Mouse (Mus musculus): ENCODE measurements around the gene Med12l.
"Not testable (repeated sequence)": the region's sequence is repeated elsewhere in the genome, so short reads cannot be mapped to it uniquely, and the experiment has no call there.

Med12l gene

DNA sequence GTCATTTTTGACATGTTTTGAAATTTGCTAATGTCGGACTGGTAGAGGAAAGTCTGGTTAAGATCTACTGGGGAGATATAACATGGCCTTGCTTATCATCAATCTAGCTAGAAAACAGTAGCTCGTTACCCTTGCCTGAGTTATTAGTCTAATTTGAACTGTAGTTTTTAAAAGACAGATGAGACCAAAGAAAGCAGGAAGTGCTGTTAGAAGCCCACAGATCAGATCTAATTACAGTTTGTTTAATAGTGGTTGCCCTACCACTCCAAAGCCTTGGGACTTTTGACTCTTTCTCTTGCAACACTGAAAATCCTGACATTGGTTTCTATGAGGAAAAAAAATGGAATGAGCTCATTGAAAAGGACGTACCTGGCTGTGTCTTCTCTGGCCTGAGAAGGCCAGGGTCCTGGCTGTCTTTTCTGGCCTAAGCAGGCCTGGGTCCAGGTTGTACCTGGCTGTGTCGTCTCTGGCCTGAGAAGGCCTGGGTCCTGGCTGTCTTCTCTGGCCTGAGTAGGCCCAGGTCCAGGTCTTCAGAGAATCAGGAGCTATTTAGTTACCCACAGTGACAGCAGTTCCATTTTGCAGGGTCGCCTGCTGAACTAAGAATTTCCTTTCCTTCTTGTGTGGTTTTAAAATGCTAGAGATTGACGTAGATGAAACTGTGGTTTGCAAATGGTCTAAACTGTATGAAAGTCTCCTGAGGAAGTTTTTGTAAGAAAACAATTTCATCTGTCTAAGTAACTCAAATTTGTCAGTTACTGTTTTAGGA is 95.8 kb downstream of the Med12l start, which contains the start of gene Gpr171:
TSS of gene Gpr171 (minus strand) at position 604 of the 769 bp plus-strand sequence.
- no peak for DNase-seq (ENCODE audit: low spot score)

DNA sequence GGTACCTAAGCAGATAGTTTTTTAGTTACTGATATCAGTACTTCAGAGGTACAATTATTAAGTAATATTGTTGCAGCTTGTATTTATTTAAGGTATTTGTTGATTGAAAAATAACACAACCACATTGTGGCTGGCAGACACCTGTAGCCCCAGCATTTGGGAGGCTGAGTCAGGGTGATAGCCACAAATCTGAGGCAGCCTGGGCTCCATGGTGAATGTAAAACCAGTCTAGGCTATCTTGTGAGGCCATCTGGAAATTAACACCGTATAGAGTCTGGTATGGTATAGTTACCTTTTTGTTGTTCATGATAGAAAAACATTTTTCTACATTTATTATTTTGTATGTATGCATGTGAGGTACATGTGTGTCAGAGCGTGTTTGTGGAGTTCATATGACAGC is 96.5 kb downstream of the Med12l start:
- no peak for DNase-seq (ENCODE audit: low spot score)

DNA sequence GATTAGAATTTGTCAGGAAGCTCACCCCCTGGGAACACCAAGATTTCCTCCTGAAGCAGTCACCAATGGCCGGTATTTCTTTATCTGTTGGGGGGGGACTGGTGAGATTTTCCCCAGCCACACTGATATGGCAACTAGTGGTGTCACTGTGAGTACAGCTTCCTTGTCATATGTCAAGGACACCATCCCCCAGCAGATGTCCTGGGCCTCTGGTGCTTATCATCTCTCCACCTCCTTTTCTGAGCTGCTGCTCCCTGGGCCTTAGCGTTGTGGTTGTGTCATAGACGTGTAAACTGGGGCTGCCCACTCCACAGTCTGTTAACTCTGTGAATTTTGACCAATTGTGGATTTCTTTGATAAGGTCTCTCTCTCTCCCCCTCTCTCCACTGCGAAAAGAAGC is 98.8 kb downstream of the Med12l start:
- no peak for DNase-seq (ENCODE audit: low spot score)

DNA sequence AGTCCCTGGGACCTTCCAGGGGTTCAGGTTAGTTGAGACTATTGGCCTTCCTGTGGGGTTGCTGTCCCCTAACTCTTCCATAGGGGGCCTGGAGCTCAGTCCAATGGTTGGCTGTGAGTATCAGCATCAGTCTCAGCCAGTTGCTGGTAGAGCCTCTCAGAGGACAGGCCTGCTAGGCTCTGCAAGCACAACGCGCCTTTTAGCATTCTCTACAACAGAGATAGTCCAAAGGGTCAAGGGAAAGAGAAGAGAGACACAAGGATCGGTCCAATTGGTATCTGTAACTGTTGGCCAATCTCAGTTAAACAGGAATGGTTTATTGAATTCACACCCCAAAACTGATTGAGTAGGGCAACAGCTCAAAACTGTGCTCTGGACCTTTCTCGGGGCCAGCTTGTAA is 101.8 kb downstream of the Med12l start:
- DNase-seq (ENCODE audit: low spot score), result no peak

DNA sequence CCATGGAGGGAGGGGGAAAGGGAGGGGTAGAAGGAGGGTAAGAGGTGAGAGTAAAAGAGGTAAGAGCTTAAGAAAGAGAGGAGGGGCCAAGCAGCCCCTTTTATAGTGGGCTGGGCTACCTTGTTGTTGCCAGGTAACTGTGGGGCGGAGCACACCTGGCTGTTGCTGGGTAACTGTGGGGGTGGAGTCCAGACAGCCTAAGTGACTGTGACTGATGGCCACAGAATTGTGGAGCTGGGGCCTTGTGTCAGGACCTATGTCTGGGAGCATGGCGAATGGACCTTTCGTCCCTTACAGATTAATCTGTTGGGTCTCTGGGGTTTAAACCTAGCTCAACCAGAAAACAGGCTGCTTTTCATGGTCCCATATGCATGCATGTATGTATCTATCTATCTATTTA is 104.2 kb downstream of the Med12l start:
- not testable (repeated sequence) for DNase-seq (ENCODE audit: low spot score)

DNA sequence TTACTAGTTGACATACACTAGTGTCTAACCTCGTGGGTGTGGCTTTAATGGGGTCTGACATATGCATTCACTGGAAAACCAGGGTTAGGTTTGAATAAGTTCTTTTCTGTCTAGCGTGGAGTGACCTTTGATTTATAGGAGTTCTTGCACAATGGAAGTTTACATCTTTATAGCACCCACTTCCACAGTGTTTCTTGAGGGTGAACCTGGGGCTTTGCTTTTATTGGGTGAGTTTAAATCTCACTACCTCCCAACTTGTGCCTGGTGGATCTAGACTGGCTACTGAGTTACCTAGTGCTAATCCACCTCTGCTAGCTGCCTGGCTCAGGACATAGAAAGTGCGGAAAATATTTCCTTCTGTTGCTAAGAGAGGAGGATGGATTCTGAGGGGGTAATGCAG is 106.3 kb downstream of the Med12l start:
- DNase-seq (ENCODE audit: low spot score), result no peak

DNA sequence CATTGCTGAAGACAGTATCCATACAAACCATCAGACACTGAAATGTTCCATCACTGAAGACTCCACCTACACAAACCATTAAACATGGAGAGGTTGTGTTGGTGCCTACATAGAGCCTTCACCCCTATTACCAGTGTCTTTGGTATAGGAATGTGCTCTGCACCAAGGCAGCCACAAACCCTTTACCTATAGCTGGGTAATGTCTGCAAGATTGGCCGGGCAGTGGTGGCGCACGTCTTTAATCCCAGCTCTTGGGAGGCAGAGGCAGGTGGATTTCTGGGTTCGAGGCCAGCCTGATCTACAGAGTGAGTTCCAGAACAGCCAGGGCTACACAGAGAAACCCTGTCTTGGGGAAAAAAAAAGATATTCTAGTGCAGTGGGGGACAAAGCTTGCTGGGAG is 107.7 kb downstream of the Med12l start:
- not testable (repeated sequence) for DNase-seq (ENCODE audit: low spot score)

DNA sequence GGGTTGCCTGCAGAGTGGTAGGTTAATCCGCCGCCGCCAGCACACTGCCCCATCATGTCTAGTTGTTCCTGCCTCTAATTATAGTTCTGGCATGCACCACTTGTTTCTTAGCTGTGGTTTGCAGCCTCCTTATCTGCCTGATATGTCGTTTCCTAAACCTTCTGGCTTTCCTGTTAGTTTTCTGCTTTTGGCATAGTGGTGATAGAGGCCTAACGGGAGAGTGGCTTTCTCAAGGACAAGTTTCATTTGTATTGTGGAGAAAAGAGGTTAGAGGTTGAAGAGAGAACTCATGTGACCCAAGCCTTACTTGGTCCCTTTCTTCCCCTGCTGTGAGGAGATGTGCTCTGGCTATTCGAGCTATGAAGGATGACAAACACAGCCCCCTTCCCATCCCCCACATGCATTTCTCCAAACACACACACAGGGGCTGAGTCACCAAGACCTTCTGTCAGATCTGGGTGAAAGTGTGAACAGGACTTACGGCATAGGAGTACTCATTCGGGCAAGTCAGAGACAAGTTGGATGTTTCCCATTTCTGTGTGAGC is 108.4 kb downstream of the Med12l start:
- DNase-seq (ENCODE audit: low spot score), result no peak

DNA sequence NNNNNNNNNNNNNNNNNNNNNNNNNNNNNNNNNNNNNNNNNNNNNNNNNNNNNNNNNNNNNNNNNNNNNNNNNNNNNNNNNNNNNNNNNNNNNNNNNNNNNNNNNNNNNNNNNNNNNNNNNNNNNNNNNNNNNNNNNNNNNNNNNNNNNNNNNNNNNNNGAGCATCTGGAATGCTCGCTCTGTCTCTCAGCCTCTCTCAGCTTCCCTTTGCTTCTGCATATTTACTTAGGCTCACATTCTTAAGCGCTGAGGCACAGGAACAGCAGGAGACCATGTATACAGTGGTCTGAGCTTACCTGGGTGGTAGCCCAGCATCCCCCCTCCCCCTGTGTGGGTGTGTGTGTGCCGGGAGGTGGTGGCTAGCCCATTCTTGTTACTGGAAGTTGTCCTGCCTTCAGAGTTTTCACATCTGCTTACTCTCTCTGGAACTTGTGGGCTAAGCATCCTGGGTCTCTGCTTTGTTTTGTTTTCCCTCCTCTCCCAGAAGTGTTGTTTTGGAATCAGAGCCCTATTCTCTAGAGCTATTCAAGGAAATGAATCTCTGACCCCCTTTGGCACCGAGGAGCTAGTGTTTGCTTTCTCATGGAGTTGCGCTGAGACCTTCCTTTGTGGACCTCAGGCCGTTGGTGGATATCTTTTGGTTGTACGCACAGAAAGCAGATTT is 115.6 kb downstream of the Med12l start:
- DNase-seq (ENCODE audit: low spot score), result no peak

DNA sequence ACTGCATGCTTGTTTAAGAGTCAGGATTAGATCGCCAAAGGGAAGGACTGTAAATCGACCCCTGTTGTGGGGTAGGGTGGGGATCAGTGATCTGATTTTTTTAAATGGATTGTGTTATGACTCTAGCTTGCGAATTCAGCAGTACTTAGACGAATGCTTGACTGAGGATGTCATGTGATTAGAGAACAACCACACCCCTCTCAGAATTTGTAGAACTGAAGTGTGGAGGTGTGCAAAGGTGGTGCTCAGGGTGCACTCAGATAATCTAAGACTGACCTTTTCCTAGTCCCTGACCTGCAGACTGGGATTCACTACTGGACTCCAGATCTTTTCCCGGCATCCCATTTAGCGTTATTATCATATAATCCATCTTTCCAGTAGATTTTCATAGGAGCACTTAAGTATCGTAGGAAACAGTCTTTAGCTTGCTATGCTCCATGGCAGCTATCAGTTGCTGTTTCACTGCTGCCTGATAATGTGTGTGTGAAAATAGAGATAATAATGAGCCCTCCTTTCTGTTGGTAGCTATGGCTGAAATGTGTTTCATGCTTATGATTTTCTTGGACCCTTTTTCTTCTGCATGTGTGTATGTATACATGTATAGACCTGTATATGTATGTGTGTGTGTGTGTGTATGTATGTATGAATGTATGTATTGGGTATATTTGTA is 116.3 kb downstream of the Med12l start:
- DNase-seq (ENCODE audit: low spot score), result no peak

DNA sequence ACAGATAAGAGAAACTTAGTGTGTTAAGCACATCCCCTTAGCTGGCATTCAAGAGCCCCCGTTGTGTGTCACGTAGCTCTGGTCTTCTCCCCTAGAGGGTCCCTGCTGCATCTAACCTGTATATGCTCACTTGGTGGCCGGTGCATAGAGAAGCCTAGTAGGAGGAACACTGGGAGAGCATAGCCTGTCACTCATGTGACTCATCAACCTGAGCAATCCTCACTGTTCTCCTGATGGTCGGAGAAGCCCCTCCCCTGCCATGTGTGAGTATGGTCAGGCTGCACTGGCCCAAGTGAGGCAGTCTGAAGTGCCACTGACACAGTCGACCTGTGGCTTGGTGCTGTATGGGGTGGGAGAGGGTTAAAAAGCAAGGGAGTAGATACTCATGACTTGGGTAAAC is 119.4 kb downstream of the Med12l start:
- no peak for DNase-seq (ENCODE audit: low spot score)

DNA sequence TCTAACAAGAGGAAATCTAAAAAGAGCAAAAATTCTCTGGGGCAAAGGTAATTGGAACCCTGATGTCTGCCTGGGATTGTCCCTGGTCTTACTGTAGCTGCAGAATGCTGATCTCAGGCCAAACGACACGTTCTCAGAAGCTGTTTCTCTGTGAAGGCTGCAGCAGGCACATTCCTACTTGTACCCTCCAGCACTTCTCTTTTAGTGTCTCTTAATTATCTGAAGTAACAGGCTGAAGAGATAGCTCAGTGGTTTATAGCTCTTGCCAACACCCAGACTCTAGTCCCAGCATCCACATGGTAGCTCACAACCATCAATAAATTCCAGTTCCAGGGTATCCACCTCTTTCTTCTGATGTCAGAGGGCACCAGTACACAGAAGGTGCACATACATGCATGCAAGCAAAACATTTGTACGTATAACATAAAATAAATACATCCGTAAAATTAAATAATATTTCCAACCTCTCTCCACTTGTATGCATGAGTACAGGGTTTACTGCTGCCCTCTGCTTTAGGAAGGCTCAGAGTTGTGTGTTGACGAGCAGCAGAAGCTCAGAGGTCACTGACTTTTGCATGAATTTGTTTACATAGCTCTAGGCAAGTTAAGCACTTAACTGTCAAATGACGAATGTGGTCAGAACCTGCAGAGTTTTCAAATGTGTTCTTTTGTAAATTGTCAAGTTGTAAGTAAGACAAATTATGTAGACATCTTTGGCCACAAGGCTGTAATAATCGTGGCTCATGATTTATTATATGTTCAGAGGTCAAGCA is 120.3 kb downstream of the Med12l start:
- DNase-seq (ENCODE audit: low spot score), result no peak

DNA sequence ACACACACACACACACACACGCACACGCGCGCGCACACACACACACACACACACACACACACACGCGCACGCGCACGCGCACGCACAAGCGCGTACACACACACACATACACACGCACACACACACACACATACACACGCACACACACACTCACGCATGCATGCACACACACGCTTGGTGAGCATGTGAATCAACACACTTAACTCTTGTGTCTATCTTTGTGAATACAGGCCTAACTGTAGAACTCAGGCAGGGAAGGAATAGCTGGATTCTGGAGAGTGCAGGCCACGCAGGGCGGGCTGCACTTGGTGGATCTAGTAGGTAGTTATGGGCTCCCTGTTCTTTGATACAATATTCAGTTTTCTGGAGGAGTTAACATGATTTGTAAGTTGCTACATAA is 123.1 kb downstream of the Med12l start:
- no peak for DNase-seq (ENCODE audit: low spot score)

DNA sequence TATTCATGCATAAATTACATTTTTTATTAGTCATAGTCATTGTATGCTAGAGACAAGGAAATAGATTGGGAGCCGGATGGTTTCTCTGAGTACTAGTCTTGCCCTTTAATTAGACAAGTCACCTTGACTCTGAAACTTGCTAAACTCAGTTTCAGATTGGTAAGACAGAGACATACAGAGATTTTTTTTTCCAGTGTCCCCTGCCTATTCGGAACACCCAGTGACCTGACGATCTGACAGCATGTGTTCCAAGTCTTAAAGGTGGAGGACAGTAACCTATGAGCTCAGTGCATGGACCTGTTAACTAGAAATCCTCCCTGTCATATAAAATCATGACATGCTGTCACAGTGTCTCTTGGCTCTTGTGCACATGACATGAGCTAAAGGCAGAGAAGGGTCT is 123.9 kb downstream of the Med12l start:
- no peak for DNase-seq (ENCODE audit: low spot score)

DNA sequence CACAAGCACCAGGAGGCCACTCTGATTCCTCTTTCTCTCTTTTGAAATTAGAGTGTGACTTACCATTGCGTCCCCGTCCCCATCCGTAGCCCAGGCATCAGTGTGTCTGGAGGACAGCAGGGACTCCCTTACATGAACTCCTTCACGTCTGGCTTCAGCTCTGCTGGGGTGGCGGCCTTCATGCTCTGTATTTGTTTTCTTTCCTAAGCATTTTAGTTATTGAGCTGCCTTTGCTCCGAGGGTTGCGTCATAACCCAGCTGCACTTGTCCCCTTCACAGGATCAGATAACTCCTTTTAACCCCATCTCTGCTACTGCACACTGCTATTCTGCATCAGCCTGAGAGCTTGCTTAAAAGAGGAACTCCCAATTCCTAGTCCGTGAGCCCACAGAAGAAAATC is 124.8 kb downstream of the Med12l start:
- DNase-seq (ENCODE audit: low spot score), result no peak

DNA sequence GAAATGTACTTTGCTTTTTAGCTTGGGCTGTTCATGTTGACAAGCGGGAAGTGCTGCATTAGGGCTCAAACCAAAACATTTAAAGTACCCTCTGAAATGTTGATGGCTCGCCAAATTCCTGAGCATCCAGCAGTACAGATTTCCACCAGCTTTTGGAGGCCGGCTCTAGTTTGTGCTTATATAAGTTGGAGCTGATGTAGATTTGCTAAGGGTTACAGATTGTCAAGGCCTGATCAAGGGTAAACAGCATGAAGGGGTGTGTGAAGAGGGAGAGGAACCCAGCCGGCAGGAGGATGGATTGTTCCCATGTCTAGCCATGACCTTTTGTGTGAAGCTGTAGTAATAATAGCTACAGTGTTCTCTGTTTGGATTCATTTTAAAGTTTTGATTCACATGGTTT is 125.5 kb downstream of the Med12l start:
- DNase-seq (ENCODE audit: low spot score), result no peak

DNA sequence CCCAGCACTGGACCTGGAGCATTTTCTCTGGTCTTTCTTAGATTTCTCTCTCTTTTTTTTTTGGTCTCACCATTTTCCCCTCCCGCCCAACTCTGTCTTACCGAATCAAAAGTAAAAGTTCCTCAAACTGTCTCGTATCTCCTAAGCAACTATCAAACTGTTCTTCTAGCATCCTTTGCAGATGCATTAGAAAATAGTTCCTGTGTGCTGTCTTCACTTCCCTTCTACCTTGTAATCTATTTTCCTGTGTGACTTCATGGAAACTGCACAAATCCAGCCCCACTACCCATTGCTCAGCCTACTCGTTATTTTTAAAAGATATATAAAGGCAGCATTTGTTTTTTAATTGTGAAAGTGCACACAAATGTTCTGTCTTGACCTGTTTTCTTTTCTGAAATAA is 126.3 kb downstream of the Med12l start:
- no peak for DNase-seq (ENCODE audit: low spot score)

DNA sequence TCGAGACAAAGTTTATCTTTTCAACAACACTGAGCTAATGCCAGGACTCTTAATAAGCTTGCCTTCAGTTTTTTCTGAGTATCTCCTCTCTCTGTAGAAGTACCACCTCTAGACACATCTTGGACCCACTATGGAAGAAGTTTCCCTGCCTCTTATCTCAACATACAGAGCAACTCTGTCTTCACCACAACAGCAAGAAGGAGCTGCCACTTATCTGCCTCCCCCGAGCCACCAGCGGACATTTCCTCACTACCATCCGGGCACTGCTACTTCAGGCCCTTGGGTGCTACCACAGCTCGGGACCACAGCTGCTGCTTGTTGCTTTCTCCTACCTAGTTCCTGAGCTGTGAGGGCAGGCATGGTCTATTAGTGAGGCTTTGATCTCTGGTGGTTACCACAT is 127.6 kb downstream of the Med12l start:
- no peak for DNase-seq (ENCODE audit: low spot score)

DNA sequence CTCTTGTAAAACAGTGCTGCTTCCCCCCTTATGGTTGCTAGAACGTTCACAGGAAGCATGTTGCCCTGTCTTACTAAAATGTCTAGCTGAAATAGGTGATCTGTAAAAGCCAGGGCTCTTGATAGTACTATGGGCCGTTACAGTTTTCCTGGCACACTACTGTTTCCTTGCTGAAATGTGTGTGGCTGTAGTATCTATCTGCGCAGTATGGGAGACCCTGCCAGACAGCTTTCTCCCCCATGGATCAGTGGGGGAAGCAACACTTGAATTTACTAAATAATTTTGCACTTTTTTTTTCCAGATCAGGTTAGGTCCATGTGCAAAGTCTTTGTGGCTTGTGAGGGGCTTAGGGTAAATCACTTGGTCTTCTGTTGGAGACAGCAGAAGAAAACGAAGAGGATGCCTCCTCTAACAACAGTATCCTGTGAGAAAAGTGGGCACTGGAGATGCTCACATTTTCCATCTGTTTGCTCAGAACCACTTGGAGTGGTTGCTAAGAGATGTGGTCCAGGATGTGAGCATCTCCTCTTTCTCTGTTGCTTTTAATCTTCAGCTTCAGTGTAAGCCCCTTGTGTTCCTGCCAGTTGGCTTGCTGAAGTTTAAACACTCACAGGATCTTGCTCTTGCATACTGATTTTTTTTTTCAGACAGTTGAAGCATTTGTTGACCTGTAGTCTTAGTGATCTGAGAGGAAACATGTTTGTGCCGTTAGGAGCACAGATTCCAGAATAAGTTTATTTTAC is 130.5 kb downstream of the Med12l start:
- DNase-seq (ENCODE audit: low spot score), result no peak

DNA sequence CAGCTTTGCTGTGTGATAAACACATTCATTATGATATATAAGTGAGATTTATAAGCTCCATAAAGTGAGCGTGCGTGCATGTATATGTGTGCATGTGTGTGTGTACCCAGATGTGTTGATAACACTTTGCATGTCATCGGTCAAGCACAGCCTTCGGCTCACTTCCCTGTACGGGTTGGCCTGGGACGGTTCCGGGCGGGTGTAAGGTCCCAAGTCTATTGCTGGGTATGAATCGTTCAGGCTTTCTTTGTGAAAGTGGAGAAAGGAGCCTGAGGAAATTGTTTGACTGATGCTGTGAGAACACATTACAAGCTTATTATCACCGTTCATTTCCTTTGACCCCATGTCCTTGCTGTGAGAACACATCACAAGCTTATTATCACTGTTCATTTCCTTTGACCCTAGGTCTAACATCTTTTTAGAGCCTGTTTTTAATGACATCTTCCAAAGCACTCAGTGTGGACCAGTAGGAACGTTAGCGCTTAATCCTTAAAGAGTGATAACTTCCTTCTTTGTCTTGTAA is 133.4 kb downstream of the Med12l start:
- no peak for DNase-seq (ENCODE audit: low spot score)

DNA sequence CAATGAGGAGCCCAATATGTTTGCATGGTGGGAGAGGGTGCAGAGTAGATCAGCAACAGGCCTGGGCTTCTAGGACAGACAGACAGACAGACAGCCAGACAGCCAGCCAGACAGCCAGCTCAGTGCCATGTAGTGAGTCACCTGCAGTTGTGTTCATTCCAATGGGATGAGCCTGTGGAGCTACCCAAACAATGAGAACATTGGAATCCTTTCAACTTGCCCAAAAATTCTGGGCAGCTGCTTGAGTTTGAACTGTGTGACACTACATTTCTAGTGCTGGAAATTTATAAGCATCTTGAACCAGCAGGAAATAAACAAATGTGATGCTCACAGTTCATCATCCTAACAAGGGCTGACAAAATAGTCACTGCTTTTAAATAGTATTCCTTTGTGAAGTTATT is 134.0 kb downstream of the Med12l start:
- DNase-seq (ENCODE audit: low spot score), result no peak
